Mouse (Mus musculus): ENCODE measurements at regions not wholly inside any gene's neighbourhood (a gene's known extent, or its start where the extent isn't known, plus 50 kb on each side); places are given as distances from the start of the nearest gene placed in this dataset.
"Not testable (repeated sequence)": the region's sequence is repeated elsewhere in the genome, so short reads cannot be mapped to it uniquely, and the experiment has no call there.

DNA sequence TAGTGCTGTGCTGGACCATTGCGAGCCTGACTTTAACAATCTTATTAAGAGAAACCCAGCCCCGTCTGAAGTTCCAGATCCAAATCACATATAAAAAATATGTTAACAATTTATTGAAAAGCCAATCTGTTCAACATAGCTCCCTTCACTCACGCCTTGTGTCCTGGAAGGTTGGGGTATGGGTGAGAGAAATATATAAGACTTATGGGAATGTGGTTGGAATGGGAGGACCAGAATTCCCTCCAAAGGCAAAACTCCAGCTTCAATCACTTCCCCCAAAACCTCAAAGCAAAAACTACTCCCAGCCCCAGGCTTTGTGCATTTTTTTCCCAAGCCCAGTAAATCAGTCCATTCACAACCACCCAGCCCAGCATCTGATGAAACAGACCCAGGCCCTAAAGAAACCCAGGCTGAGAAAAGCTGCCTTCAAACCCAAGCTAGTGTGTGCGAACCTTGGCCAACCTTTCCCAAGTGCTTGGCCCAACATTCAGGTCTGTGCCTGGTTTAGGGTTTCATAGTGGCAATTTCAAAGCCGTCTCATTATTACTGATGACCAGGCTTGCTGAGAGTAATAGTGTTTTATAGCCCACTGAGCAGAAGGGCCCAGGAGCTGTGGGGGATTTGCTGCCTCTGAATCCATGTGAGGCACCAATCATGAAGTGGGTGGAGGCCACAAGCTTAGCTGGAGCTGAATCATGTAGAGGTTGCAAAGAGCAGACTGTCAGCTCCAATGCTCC, 517.0 kb downstream of the Bnc2 start:
- DNase-seq (ENCODE audit: low spot score in 2 of 2): no peak

DNA sequence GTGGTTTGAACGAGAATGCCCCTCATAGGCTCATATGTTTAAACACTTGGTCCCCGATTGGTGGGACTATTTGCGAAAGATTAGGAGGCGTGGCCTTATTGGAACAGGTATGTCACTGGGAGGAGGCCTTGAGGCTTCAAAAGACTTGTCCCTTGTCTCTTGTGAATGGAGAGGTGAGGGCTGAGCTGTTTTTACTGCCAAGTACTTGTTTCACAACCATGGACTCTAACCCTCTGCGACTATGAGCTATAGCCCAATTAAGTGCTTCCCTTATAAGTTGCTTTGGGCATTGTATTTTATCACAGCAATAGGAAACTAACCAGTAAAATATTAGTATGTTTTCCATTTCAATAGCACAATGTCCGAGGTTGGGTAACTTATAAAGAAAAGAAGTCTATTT, 511.7 kb downstream of the Bnc2 start:
- DNase-seq (ENCODE audit: low spot score in 2 of 2): no peak

DNA sequence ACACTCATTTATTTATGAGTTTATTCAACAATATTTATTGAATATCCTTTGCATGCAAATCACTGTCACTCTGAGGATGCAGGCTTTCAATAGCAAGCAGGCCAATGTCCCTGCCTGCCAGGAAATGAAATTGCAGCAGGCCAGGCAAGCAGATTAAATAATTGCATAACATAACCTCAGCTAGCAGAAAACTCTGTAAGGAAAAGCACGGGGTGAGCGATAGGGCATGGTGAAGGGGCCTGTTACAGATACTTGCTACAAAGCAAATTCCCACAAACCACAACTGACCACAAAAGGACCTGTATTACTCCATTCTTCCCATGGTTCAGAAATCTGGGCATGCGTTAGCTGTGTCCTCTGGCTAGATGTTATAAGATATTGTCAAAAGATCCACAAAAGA, 509.8 kb downstream of the Bnc2 start:
- DNase-seq (ENCODE audit: low spot score in 2 of 2): no peak

- DNase-seq (ENCODE audit: low spot score in 2 of 2): no peak
Measured at GRCm38 (mm10) chr4:84172841-84173240, 502.2 kb downstream of the Bnc2 start.

DNA sequence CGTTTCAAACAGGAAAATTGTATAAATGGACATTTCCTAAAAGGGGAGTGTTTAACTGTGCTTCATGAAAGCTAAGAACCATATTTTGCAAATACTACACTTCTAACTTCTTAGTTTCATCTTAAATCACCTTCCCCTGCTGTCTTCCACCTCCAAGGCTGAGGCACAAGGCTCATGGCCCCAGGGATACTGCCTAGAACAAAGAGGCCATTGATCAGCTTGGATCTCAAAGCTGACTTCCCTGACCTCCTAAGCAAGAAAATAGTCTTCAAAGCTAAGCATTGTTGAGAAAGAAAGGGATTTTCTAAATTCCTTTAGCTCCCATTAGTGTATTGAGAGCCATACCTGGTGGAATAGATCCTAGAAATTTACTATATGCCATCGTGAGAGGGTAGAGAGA, 501.6 kb downstream of the Bnc2 start:
- no peak for DNase-seq (ENCODE audit: low spot score in 2 of 2)

GRCm38 (mm10) chr4:84176457-84176856, 498.6 kb downstream of the Bnc2 start:
- DNase-seq (ENCODE audit: low spot score in 2 of 2): not testable (repeated sequence)

DNA sequence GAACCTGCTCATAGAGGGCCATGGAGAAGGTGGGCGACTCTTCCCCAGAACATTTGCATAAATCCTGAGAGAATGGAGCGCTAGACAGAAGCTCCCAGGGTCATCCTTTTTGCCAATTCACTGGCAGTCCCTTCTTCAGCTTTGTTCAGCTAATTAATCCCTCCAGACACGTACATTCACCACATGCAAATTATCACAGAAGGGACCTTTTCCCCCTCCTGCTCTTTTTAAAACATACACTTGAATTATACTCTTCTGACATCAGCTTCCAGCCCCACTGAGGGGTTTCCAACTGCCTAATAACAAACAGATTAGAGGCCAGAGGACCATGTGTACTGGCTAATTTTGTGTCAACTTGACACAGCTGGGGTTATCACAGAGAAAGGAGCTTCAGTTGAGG, 497.2 kb downstream of the Bnc2 start:
- no peak for DNase-seq (ENCODE audit: low spot score in 2 of 2)

- DNase-seq (ENCODE audit: low spot score in 2 of 2): no peak
Measured at GRCm38 (mm10) chr4:84184436-84184835, 490.6 kb downstream of the Bnc2 start.

DNA sequence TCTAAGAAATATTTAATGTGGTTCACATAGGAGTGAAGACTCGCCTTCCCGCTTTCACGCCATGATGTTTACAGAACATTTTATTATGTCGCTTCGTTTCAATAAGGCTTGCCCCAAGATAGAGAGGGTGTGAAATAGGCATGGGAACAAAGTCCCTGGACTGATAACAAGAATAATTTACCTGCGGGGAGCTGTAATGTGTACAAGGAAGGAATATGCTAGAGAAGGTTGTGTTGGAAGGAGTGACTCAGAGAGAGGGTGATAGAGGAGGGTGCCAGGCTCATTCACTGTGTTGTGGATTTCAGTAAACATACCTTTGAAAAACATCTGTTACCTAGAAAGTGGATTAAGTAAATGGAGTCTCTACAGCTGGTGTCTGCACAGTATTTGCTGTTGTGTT, 490.2 kb downstream of the Bnc2 start:
- DNase-seq (ENCODE audit: low spot score in 2 of 2): no peak

- DNase-seq (ENCODE audit: low spot score in 2 of 2): no peak
Measured at GRCm38 (mm10) chr4:84189315-84189714, 485.8 kb downstream of the Bnc2 start.

GRCm38 (mm10) chr4:84191303-84191702, 483.8 kb downstream of the Bnc2 start:
- DNase-seq (ENCODE audit: low spot score in 2 of 2): no peak

GRCm38 (mm10) chr4:84192301-84192700, 482.8 kb downstream of the Bnc2 start:
- DNase-seq (ENCODE audit: low spot score in 2 of 2): no peak

DNA sequence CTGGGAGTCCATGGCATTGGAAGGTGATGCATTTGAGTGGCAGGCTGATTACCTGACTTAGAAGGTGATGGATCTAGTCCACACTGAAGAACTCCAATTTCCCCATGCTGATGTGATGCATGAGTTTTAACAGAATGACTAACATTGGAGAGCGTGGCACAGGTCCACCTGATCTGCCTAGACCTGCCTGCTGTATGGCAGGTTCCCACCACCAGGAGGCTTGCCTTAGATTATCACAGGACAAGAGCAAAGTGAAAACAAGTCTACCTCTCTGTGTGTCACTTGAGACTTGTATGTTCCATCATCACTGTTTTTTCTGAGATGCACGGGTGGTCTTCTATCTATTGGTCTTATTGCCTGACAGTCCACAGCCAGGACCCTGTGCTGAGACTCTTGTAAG, 478.3 kb downstream of the Bnc2 start:
- no peak for DNase-seq (ENCODE audit: low spot score in 2 of 2)

DNA sequence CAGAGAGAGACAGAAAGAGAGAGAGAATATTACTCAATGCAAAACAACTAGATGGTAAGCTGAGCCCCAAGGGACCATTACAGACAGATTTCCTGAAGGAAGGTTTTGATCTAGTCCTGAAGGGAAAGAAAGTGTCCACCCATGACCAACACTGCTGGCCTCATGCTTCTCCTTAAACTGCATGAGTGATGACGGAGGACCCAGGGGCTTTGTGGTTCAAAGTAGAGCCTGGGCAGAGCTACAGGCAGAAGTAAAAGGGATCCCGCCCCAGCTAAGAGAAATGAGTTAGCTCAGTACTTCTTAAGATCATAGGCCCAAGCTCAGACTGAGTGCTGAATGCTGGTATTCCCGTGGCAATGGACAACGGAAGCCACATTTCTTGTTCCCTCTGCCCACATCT, 476.9 kb downstream of the Bnc2 start:
- no peak for DNase-seq (ENCODE audit: low spot score in 2 of 2)

DNA sequence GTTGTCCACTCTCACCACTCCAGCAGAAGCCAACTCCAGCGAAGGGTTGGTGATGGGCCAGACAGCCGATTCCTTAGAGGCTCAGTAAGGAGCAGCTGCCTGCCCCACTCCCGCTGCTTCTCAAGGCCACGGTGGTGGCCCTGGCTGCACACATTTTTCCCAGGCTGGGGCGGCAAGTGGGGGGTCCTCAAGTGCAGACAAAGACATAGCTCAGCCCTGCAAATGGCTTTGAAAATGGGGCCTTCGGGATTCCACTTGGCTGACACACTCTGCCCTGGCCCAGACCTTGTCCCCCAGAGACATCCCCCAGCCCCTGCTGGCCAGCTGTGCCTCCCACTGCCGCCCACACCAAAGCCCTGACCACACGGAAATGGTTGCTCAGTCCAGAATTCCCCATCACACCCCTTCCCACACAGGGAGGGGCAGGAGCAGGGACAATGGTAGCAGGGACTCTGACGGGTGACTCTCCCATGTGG, 475.9 kb downstream of the Bnc2 start:
- no peak for DNase-seq (ENCODE audit: low spot score in 2 of 2)

GRCm38 (mm10) chr4:84201001-84201400, 474.1 kb downstream of the Bnc2 start:
- no peak for DNase-seq (ENCODE audit: low spot score in 2 of 2)

GRCm38 (mm10) chr4:84202231-84202630, 472.8 kb downstream of the Bnc2 start:
- DNase-seq (ENCODE audit: low spot score in 2 of 2): no peak

DNA sequence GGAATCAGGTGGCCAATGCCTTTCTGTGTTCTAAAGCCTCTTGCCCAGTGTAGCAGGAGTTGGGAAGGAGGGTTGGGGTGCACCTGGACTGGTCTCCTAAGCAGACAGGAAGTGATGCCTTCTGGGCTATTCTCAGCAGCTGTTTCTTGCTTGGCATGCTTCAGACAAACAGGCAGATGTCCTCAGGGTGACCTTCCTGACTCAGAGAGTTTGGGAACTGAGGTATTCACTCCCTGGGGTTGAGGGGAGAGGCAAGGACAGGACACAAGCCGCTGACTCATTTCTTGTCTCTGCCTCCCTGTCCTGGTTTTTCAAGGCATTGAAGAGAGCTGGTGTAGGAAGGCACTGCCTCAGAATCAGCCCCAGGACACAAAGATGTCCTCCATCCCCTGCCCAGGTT, 471.4 kb downstream of the Bnc2 start:
- no peak for DNase-seq (ENCODE audit: low spot score in 2 of 2)

DNA sequence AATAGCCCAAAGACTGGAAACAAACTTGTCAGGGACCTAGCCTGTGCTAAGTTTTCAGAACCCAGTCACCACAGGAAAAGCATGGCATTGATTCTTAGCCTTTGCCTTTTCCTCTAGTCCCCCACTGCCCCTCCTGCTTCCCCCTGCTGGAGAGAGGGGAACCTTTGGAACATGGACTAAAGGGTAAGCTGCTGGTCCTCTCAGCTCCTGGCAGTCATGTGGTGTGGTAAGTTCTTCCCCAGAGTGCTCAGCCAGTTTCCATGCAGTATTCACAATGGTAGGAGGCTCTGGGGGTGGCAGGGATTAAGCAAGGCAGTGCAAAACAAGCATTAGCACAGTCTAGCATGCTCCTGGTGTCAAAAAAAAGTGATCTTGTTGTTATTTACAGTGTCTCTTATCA, 470.3 kb downstream of the Bnc2 start:
- DNase-seq (ENCODE audit: low spot score in 2 of 2): no peak

DNA sequence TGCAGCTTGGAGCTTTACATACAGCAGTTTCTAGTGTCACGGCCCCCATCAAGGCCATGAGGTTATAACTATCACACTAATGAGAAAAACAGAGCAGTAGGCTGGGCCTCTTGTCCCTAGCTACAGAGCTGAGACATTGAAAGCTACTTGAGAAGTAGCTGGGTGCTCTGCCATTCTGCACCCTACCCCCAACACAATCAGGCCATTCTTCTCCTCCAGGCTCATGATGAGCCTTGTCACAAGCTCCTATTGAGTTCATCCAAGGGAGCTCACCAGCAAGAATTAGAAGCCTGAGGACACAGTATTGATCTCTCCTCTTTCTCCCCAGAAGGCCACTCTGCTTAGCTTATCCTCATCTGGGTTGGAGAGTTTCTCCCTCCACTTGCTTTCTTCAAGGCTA, 466.9 kb downstream of the Bnc2 start:
- DNase-seq (ENCODE audit: low spot score in 2 of 2): no peak

GRCm38 (mm10) chr4:84209538-84209937, 465.5 kb downstream of the Bnc2 start:
- DNase-seq (ENCODE audit: low spot score in 2 of 2): no peak

- DNase-seq (ENCODE audit: low spot score in 2 of 2): no peak
Measured at GRCm38 (mm10) chr4:84211311-84211875, 463.7 kb downstream of the Bnc2 start.

- DNase-seq (ENCODE audit: low spot score in 2 of 2): no peak
Measured at GRCm38 (mm10) chr4:84212004-84212403, 463.1 kb downstream of the Bnc2 start.

DNA sequence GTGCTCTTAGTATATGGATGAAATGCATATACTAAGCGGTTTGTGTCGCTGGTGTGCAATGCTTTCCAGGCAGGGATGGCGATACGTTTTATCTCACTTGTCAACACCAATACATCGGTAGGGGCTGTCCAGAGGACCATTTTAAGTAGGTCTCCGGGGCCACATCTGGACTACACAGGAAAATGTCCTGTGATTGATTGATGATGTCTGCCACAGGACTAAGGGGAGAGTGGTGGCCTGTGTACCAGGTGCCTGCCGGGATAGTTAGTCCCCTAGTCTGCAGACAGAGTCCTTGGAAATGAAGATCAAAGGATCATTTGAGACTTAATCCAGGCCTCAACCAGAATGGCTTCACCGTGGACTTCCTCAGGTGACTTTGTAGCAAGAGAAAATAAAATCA, 460.6 kb downstream of the Bnc2 start:
- DNase-seq (ENCODE audit: low spot score in 2 of 2): no peak
